9 mouse cellular contexts compared by ENCODE assay signal in genomic region chr1:74858171-74858719, GRCm38 (mm10). TPM values are rescaled to one million over a fixed set of nuclear protein-coding genes. Genes with fewer than 3 reads are reported as not detected.
DNase-seq lines count a peak whose midpoint lies in the region; ATAC-seq lines count a peak whose summit lies in the region.
"Had no signal": no experiment of that assay in that cellular context is flagged by ENCODE, and none has a peak within 500 bp of the region (broad histone marks: within the 10 kb centered on the region; RNA-seq: fewer than 3 reads in every experiment).

No protein-coding gene starts in this region.

- H3K4me2 ChIP-seq in hindbrain, embryonic 16.5 days (ENCODE audit: low read length): peak overlapping the region; percentile 81

- H3K9ac ChIP-seq in hindbrain, embryonic 16.5 days (ENCODE audit: low read depth, low read length): peak overlapping the region; percentile 73

- H3K27me3 ChIP-seq in hindbrain, embryonic 16.5 days (replicated peaks; ENCODE audit: control insufficient read depth, insufficient read depth, low read length): no peaks in the 10 kb centered on the region

- no peaks in the 10 kb centered on the region for H3K36me3 ChIP-seq in hindbrain, embryonic 16.5 days (ENCODE audit: control insufficient read depth, insufficient read depth, low read length)

- under 1% methylated on average over 29 of the region's 29 CpGs for WGBS in hindbrain, embryonic 16.5 days

- peak overlapping the region; percentile 94 for H3K4me3 ChIP-seq in hindbrain, embryonic 16.5 days (ENCODE audit: low read length)
- H3K4me3 ChIP-seq: erythroblast, embryonic 14.5 days had no signal

- peaks cover 21% of the 10 kb centered on the region for H3K4me1 ChIP-seq in hindbrain, embryonic 16.5 days (ENCODE audit: control insufficient read depth, insufficient read depth, low read depth, low read length)

- ATAC-seq in hindbrain, embryonic 16.5 days: peak; percentile 73
- no peak for ATAC-seq in erythroid progenitor cell, adult 5-6 weeks (replicated peaks; ENCODE audit: low FRiP score, poor library complexity, severe bottlenecking)

- no peaks in the 10 kb centered on the region for H3K9me3 ChIP-seq in hindbrain, embryonic 16.5 days (ENCODE audit: control insufficient read depth, low read length)

- H3K27ac ChIP-seq in hindbrain, embryonic 16.5 days (ENCODE audit: low read depth, low read length): peak overlapping the region; percentile 76

- peak; percentile 79 to 89 for DNase-seq in adrenal gland, adult (ENCODE audit: inconsistent age in 2 of 2, low spot score in 1 of 2)
- DNase-seq in cerebellum, postnatal 10 days: peak; percentile 98
- peak; percentile 82 to 83 for DNase-seq in frontal cortex, postnatal 14 days (ENCODE audit: low spot score in 2 of 2)
- peak; percentile 90 to 93 for DNase-seq in left cerebral cortex, adult 18-20 months (ENCODE audit: low spot score in 2 of 2)
- DNase-seq in lung, postnatal 36 days: peak; percentile 30
- DNase-seq in right cerebral cortex, postnatal 10 days (ENCODE audit: low spot score in 2 of 2): peak; percentile 95 to 96

RNA-seq across cellular contexts. Expression of gene Cdk5r2, which starts 3.5 kb away (rescaled TPM):
- polyA plus RNA-seq in hindbrain, embryonic 16.5 days (2015; fragmentation: Nextera tagmentation; extraction: Ambion mirVana): 8.4 and 9.4 TPM in 2 replicates
- total RNA-seq in left cerebral cortex, adult 18-20 months (2021): 100 to 1,000 TPM; 315 to 347 TPM
- total RNA-seq in erythroid progenitor cell, adult 5-6 weeks (2015; ENCODE audit: low replicate concordance): not detected in 2 replicates
- total RNA-seq in erythroid progenitor cell, adult 5-6 weeks (2017; ENCODE audit: low replicate concordance): not detected in 2 replicates
- polyA plus RNA-seq: erythroblast, embryonic 14.5 days had no signal

RNA-seq across cellular contexts. Expression of gene Fev, which starts 27.0 kb away (rescaled TPM):
- polyA plus RNA-seq in hindbrain, embryonic 16.5 days (2015; fragmentation: Nextera tagmentation; extraction: Ambion mirVana): 2.9 and 3.3 TPM in 2 replicates
- not detected for total RNA-seq in left cerebral cortex, adult 18-20 months (2021)
- not detected in 2 replicates for total RNA-seq in erythroid progenitor cell, adult 5-6 weeks (2015; ENCODE audit: low replicate concordance)
- total RNA-seq in erythroid progenitor cell, adult 5-6 weeks (2017; ENCODE audit: low replicate concordance): not detected in 2 replicates
- polyA plus RNA-seq: erythroblast, embryonic 14.5 days had no signal

RNA-seq across cellular contexts. Expression of gene Cryba2, which starts 34.7 kb away (rescaled TPM):
- polyA plus RNA-seq in hindbrain, embryonic 16.5 days (2015; fragmentation: Nextera tagmentation; extraction: Ambion mirVana): 1.4 and 2.1 TPM in 2 replicates
- total RNA-seq in left cerebral cortex, adult 18-20 months (2021): under 1 TPM in 1 of 2 experiments, not detected in 1; 0.80 TPM
- total RNA-seq in erythroid progenitor cell, adult 5-6 weeks (2015; ENCODE audit: low replicate concordance): not detected in 2 replicates
- not detected in 2 replicates for total RNA-seq in erythroid progenitor cell, adult 5-6 weeks (2017; ENCODE audit: low replicate concordance)
- polyA plus RNA-seq: erythroblast, embryonic 14.5 days had no signal

Comparison
In these comparisons a context has a peak if more than half of its experiments do, and no peak if none do; other contexts are left out.
1. DNase-seq: peak in every context shown above with its lines; median percentile 98 in cerebellum, postnatal 10 days; 96 in right cerebral cortex, postnatal 10 days; 92 in left cerebral cortex, adult 18-20 months; 84 in adrenal gland, adult; 82 in frontal cortex, postnatal 14 days; 30 in lung, postnatal 36 days.
2. RNA of gene Cdk5r2, which starts 3.5 kb away (total RNA-seq): 315 to 347 TPM in left cerebral cortex, adult 18-20 months; not detected in erythroid progenitor cell, adult 5-6 weeks; every median in the first group is over 100 times any median in the second.